Mouse (Mus musculus): Measurements from ENCODE around the gene Scd4.

The Scd4 gene

DNA sequence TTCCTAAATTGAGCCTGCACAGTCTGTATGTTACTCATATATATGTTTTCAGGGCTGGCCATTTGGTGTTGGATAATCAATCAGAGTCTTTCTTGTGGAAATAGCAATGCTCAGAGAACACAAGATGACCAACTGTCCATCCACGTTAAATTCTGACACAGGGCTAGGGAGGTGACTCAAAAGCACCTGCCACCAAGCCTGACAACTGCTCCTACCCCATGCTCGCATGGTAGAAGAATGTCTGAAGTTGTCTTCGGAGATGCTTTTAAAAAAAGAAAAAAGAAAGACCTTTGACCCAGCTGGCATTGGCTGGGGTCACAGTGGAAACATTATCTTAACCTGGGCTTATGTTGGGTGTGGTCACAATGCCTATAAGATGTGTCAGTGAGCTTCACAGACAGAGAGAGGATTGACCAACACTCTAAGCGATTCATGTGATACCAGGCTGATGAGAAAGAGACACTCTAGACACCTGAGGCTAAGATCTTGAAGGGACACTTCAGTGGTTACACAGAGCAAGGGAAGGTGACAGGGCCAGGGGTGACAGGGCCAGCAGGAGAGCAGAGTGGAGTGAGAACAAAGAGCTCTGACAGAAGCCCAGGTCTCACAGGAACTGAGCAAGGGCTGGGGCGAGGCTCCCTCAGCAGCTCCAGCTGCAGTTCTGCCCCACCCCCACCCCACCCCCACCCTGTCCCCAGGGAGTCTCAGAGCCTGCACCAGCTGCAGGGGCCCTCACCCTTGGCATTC, 44.9 kb downstream of the Scd4 start:
- no peak for DNase-seq (ENCODE audit: low read depth, low spot score)

DNA sequence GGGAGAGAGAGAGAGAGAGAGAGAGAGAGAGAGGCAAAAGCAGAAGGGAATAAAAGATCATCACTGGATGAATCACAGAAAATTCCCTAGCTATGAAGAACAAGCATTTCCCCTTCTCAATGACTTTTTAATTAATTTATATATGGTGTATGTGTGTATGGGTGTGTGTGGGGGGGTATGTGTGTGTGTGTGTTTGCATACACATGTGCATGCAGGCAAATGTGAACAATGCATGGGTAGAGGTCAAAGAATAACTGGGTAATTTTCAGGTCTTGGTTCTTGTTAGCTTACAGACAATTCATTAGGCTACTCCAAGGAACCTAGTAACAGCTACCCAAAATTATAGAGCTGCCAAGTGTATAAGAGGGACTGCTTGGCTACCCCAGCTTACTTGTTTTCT, 46.2 kb downstream of the Scd4 start:
- no peak for DNase-seq (ENCODE audit: low read depth, low spot score)

DNA sequence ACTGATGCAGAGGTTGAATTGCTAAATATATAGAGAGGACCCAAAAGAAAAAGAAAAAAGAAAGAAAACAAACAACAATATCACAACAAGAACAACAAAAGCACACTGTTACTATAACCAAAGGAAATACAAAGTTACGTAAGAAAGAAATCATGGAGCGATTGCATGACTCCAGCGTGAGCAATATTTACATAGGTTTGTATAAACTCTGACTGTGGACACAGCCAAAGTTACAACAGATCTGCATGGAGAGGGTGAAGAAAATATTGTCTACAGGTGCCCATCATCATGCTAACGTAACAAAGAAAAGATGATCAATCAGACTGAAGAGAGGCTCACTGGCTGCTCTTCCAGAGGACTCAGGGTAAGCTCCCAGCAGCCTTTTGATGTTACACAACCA, 47.2 kb downstream of the Scd4 start:
- DNase-seq (ENCODE audit: low read depth, low spot score): no peak

DNA sequence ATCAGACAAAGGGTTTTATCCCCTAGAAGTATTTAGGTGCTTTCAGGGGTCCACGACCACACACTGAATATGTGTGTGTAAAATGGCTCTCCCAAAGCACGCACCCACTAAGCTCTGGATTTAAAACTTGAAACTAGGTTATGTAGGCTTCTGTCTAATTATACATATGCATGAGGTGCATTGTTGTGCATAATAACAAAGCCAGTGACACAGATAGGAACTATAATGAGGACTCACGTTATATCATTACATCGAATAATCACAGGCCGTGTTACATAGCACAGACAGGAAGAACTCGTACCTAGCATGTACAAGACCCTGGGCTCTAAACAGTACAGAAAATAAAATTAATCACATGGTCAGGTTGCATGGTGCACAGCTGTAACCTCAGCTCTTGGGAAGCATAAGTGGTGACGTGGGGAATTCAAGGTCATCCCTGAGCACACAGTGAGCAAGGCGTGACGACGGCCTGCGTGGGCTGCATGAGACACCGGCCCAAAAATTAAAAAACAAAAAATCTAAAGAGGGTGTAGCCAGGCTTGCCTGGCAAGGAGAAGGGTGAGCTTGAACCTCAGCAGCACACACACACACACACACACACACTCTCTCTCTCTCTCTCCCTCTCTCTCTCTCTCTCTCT, 49.9 kb downstream of the Scd4 start:
- no peak for DNase-seq (ENCODE audit: low read depth, low spot score)

DNA sequence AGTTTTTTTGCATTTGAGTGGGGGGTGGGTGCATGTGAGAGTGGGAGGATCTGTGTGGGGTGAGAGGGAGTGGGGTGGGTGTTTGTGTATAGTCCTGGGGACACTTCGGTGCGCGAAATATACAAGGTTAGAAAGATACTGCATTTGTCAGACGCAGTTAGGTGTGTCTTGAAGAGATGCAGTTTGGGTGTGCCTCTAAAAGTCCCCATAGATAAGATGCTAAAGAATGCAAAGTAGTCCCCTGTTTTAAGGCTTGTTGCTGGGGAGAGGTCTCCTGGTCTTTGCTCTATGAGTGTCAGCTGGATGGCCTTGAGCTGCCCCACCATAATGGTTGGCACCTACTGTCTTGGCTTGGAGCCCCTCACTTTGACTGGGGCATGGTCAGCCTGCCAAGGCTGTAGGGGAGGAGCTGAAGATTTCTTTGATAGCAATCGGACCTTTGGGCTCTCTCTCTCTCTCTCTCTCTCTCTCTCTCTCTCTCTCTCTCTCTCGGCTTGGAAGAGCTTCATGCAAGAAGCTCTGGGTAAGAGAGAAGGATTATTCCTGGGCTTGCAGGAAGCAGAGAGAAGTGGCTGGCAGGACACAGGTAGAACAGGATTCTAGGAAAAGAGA, 53.1 kb downstream of the Scd4 start:
- no peak for DNase-seq (ENCODE audit: low read depth, low spot score)

DNA sequence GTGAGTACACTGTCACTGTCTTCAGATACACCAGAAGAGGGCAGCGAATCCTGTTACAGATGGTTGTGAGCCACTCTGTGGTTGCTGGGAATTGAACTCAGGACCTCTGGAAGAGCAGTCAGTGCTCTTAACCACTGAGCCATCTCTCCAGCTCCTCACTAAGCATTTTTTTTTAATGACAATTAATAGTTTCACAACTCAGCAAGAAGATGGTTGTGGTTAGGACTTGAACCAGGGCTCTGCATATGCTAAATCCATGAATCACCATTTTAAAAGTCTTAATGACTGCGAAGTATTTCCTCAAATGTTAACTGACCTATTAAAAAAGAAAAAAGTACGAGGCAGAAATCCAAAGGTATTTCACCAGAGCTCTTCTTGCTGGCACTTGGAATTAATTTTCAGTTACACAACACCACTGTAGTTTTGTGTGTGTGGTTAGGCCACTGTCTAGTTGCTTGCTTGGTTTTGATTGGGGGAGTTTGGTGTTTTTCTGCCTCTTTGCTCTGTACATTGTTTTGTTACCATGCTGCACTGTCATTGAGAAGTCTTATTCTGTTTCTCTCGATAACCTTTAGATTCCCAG, 54.3 kb downstream of the Scd4 start:
- DNase-seq (ENCODE audit: low read depth, low spot score): no peak

DNA sequence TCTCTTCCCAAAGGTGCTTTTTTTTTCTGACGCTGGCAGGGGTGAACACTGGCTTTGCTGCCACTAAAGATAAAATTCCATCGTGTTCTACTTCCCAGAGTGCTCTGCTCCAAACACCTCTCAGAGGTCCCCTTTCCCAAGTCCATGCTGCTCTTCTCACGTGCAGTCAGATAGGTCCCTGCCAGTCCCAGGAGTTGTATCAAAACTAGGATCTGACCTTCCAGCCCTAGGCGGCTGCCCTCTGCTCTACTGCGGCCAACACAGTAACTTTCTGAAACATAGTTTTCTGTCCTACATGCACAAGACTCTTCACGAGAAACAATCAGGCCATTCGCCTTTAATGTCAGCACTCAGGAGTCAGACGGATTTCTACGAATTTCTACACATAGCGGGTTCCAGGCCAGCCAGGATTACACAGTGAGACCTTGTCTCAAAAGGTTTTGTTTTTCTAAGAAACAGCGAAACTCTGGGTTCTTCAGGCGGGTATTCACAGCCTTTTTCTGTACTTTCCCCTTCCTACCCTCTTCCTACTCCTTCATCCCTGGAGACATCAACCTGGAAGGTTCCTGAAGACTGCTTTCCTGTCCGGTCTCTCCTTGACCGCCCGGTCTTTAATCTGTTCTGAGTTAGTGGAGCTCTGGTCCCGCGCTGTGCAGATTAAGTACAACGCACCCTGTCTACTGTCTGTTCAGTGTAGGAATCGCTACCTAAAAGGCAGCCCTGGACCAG, 55.0 kb downstream of the Scd4 start:
- no peak for DNase-seq (ENCODE audit: low read depth, low spot score)

DNA sequence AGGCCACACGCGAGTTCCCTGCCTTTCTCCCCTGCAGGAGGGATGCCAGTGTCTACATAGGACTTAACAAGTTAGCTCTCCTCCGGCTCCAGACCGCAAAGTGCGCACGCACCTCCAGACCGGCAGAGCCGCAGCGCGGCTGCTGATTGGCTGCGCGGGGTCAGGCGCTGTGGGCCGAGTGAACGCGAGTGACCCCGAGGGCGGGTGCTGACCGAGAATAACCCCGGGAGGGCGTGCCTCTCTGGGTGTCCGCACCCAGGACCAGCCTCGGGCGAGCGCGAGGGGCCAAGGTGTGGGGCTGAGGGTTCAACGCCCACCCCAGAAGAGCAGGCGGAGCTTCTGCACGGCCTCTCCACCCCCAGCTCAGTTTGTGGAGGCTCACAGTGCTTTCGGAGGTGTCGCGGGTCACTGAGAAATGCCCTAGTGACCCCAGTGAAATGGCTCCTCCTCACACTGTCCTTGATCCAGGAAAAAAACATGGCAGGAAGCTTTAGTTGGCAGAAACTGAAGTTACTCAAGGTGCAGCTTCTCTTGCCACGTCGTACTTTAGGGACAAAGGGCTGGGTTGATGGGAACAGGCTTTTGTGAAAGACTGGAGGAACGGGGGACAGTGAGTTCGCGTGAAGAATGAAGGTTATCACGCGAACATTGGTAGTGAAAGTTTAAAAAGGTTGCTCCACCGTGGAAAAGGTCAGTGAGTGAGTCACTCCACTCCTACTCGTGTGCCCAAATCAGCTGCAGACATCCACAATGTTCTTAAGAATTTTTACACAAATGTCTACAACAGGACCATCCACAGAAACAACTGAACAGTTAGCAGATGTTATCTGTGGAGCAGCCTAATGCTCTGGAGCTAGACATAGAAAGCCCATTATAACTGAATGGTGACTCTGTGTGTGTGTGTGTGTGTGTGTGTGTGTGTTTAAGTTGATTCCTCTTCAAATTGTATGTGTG, 55.9 kb downstream of the Scd4 start:
- DNase-seq (ENCODE audit: low read depth, low spot score): peak; percentile 94

DNA sequence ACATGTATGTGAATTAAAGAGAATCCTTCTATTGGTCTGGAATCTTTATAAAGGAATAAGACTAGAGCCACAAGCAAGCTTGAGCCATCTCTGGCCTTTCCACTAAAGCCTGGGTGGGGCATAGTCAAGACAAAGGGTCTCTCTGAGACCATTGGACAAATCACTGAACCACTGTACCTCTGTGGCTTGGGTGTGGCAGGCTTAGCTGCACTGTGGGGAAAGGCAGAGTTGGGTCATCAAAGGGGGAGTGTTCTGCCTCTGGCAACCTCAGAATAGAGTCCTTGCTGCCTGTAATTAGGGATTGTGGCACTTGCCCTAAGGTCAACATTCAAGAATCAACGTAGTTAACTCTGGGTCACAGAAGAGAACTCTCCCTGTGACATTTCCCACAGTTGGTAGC, 56.6 kb downstream of the Scd4 start:
- DNase-seq (ENCODE audit: low read depth, low spot score): no peak

DNA sequence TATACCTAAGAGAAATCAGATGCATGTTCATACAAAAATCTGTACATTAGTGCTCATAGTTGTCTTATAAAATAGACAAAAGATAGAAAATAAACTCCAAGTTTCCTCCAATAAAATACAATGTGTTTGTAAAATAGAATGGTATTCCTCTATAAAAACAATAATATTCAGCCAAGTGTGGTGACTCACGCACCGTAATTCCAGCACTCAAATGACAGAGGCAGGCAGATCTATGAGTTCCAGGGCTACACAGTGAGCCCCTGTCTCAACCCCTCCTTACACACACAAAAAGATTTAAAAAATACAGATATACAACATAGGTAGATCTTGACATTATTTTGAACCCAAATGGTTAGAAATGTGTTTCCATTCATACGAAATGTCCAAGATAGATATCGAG, 59.0 kb downstream of the Scd4 start:
- DNase-seq (ENCODE audit: low read depth, low spot score): no peak

DNA sequence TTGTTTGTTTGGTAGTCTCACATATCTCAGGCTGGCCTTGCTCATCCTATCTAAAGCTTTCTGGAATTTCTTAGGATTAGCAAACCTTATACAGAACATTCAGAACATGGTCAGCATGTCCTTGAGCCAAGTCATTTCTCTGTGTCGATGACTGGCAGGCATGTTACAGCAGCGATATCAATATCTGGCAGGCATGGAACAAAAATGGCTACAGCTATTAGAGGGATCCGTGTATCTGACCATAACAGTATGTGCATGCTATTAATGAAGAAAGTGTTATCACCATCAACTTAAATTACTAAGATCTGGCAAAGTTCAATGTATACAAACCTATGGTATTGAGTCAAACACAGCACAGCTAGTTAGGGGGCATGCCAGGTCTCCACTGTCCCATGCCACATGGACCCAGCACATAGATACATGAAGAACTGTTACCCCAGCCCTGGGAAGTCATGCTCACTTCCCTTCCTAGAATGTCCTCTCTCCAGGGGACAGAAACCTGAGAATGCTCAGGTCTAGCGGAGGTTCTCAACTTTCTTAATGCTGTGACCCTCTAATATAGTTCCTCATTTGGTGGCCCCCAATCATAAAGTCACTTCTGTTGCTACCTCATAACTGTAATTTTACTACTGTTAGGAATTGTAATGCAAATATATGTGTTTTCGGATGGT, 59.6 kb downstream of the Scd4 start:
- no peak for DNase-seq (ENCODE audit: low read depth, low spot score)

DNA sequence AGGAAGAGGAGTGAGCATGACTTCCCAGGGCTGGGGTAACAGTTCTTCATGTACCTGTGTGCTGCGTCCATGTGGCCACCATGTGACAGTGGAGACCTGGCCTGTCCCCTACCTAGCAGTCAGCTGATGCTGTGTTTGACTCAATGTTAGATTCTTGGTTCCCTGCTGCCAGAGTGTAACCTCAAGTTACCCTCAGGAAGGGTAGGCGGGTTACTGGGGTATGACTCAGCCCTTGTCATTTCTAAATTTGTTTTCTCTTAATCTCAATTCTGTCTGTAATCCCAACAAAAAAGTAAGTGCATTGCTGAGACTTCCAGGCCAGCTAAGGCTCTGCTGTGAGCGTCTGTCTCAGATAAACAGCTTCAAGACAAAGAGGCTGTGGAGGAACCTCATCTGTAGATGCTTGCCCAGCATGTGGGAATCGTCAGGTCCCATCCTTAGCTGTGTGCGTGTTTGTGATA, 61.1 kb downstream of the Scd4 start:
- DNase-seq (ENCODE audit: low read depth, low spot score): no peak

DNA sequence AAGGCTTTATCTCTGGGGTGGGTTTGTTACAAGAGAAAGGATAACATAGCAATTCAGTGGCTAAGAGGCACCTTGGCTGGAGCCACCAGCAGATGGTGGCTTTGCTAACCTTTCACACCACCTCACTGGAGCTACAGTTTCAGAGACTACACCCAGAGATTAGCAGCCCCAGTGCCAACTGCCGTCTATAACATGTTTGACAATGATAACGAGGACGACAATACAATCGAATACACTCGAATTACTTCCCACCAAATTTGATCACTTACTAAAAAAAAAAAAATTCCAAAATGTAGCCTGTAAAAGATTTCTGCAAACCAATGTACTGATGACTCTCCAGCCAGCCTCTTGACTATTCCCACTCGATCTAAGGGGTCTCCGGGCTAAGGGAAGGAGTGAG, 62.1 kb downstream of the Scd4 start:
- DNase-seq (ENCODE audit: low read depth, low spot score): no peak

Data from skeletal muscle tissue, adult 2 months (tissue).